Mouse (Mus musculus): ENCODE data around the gene Tgfa. TPM values are rescaled to one million over a fixed set of nuclear protein-coding genes. Genes with fewer than 3 reads are reported as not detected.

The Tgfa gene
- total RNA-seq, 2 experiments from 2014 or later, result 0.81 to 2.3 TPM

Other genes with a start within 250 kb of the Tgfa start
- 93.0 and 94.7 TPM in 2 replicates for gene Dusp11, start 233.6 kb upstream of the Tgfa start, total RNA-seq (2014; fragmentation: Nextera tagmentation)
- 46.7 and 51.1 TPM in 2 replicates for gene Dusp11, start 233.6 kb upstream of the Tgfa start, total RNA-seq (2017)
- not detected in 2 replicates for gene Figla, start 179.1 kb upstream of the Tgfa start, total RNA-seq (2014; fragmentation: Nextera tagmentation)
- not detected in 2 replicates for gene Figla, start 179.1 kb upstream of the Tgfa start, total RNA-seq (2017)
- 109 and 115 TPM in 2 replicates for gene Add2, start 166.5 kb upstream of the Tgfa start, total RNA-seq (2014; fragmentation: Nextera tagmentation)
- gene Add2, start 166.5 kb upstream of the Tgfa start, total RNA-seq (2017), result 66.5 and 114 TPM in 2 replicates
- 40.6 and 40.9 TPM in 2 replicates for gene Fam136a, start 170.4 kb downstream of the Tgfa start, total RNA-seq (2014; fragmentation: Nextera tagmentation)
- gene Fam136a, start 170.4 kb downstream of the Tgfa start, total RNA-seq (2017), result 74.9 and 88.5 TPM in 2 replicates
- gene Snrpg, start 176.1 kb downstream of the Tgfa start, total RNA-seq (2014; fragmentation: Nextera tagmentation), result 665 and 676 TPM in 2 replicates
- 44.6 and 66.9 TPM in 2 replicates for gene Snrpg, start 176.1 kb downstream of the Tgfa start, total RNA-seq (2017)
- 14.1 and 15.5 TPM in 2 replicates for gene Pcyox1, start 201.9 kb downstream of the Tgfa start, total RNA-seq (2014; fragmentation: Nextera tagmentation)
- 34.3 and 40.4 TPM in 2 replicates for gene Pcyox1, start 201.9 kb downstream of the Tgfa start, total RNA-seq (2017)
- gene Tia1, start 209.0 kb downstream of the Tgfa start, total RNA-seq (2014; fragmentation: Nextera tagmentation), result 92.4 and 94.8 TPM in 2 replicates
- 42.8 and 85.8 TPM in 2 replicates for gene Tia1, start 209.0 kb downstream of the Tgfa start, total RNA-seq (2017)
- gene Gm44790, start 231.4 kb downstream of the Tgfa start, total RNA-seq (2014; fragmentation: Nextera tagmentation), result not detected in 2 replicates
- 4.9 TPM in 1 of 2 replicates, not detected in the other for gene Gm44790, start 231.4 kb downstream of the Tgfa start, total RNA-seq (2017)
- gene C87436, start 243.2 kb downstream of the Tgfa start, total RNA-seq (2014; fragmentation: Nextera tagmentation), result 29.8 and 33.8 TPM in 2 replicates
- 12.4 and 21.9 TPM in 2 replicates for gene C87436, start 243.2 kb downstream of the Tgfa start, total RNA-seq (2017)